ENCODE assay signal across 9 mouse cellular contexts in genomic region chr10:19692988-19693387, GRCm38 (mm10). TPM values are rescaled to one million over a fixed set of nuclear protein-coding genes. Genes with fewer than 3 reads are reported as not detected.
DNase-seq lines count a peak whose midpoint lies in the region; ATAC-seq and TF ChIP-seq lines count a peak whose summit lies in the region.
"Had no signal": no experiment of that assay in that cellular context is flagged by ENCODE, and none has a peak within 500 bp of the region (broad histone marks: within the 10 kb centered on the region; RNA-seq: fewer than 3 reads in every experiment).

No protein-coding gene starts in this region.

- TF ChIP-seq CTCF in heart, postnatal 0 days (IDR thresholded peaks at IDR 0.05; ENCODE audit: low read depth) = peak; percentile 80

- no peaks in the 10 kb centered on the region for H3K4me1 ChIP-seq in heart, postnatal 0 days (ENCODE audit: control insufficient read depth, insufficient read depth)
- H3K4me1 ChIP-seq: limb, embryonic 12.5 days had no signal

- no peak overlapping the region for H3K9ac ChIP-seq in heart, postnatal 0 days (replicated peaks; ENCODE audit: low read depth, low read length)
- H3K9ac ChIP-seq: limb, embryonic 12.5 days had no signal

- DNase-seq in cerebellum, postnatal 14 days = peak; percentile 36 to 41
- DNase-seq in cerebellum, adult 11-12 months = no peak
- DNase-seq in MN1 (ENCODE audit: low spot score) = peak; percentile 57
- peak; percentile 32 for DNase-seq in embryo, embryonic 9.5 days (ENCODE audit: extremely low spot score)
- DNase-seq in heart, postnatal 0 days (ENCODE audit: low spot score) = peak; percentile 74
- DNase-seq in layer of hippocampus, postnatal 36 days = peak; percentile 12 to 18
- peak; percentile 37 to 70 for DNase-seq in spleen, postnatal 10 days (ENCODE audit: low spot score in 2 of 2)

- peak; percentile 75 for ATAC-seq in heart, postnatal 0 days (ENCODE audit: insufficient read depth, low read depth)
- ATAC-seq in megakaryocyte-erythroid progenitor cell, adult 5-6 weeks (replicated peaks; ENCODE audit: low FRiP score, low TSS enrichment, poor library complexity, severe bottlenecking) = peak; percentile 98

- H3K27me3 ChIP-seq in heart, postnatal 0 days (ENCODE audit: control insufficient read depth, insufficient read depth, low read length) = no peaks in the 10 kb centered on the region
- H3K27me3 ChIP-seq: limb, embryonic 12.5 days had no signal

- peak overlapping the region; percentile 75; the same call in 1 of the 2 replicates for H3K27ac ChIP-seq in heart, postnatal 0 days (ENCODE audit: low read depth)
- H3K27ac ChIP-seq: limb, embryonic 12.5 days had no signal

- WGBS in heart, postnatal 0 days = 36% methylated on average over 8 of the region's 8 CpGs

- peak overlapping the region; percentile 9; the same call in 1 of the 2 replicates for H3K4me2 ChIP-seq in heart, postnatal 0 days (ENCODE audit: low read depth, low read length)
- H3K4me2 ChIP-seq: limb, embryonic 12.5 days had no signal

- TF ChIP-seq EP300 in heart, postnatal 0 days (IDR thresholded peaks at IDR 0.05; ENCODE audit: low read depth) = no peak

- no peaks in the 10 kb centered on the region for H3K36me3 ChIP-seq in heart, postnatal 0 days (replicated peaks; ENCODE audit: control insufficient read depth, insufficient read depth, low read length)
- H3K36me3 ChIP-seq: limb, embryonic 12.5 days had no signal

- H3K4me3 ChIP-seq in heart, postnatal 0 days (ENCODE audit: low read depth, low read length) = no peak overlapping the region
- H3K4me3 ChIP-seq: limb, embryonic 12.5 days had no signal

- H3K9me3 ChIP-seq in heart, postnatal 0 days (replicated peaks; ENCODE audit: control insufficient read depth, low read length) = no peaks in the 10 kb centered on the region
- H3K9me3 ChIP-seq: limb, embryonic 12.5 days had no signal

RNA-seq across cellular contexts. Expression of gene Il20ra, which starts 19.4 kb away (rescaled TPM):
- total RNA-seq in heart, postnatal 0 days (2014; rRNA removed; ENCODE audit: low replicate concordance) = not detected in 2 replicates
- not detected in 2 replicates for polyA plus RNA-seq in heart, postnatal 0 days (2015; fragmentation: Nextera tagmentation; extraction: Ambion mirVana)
- not detected for total RNA-seq in layer of hippocampus, postnatal 36 days (2021)
- not detected in 2 replicates for total RNA-seq in megakaryocyte-erythroid progenitor cell, adult 5-6 weeks (2014; fragmentation: Nextera tagmentation)
- not detected in 2 replicates for total RNA-seq in megakaryocyte-erythroid progenitor cell, adult 5-6 weeks (2017)
